Mouse (Mus musculus): Measurements from ENCODE around the gene Tcl1b3. TPM values are rescaled to one million over a fixed set of nuclear protein-coding genes. Genes with fewer than 3 reads are reported as not detected.
"Not testable (repeated sequence)": the region's sequence is repeated elsewhere in the genome, so short reads cannot be mapped to it uniquely, and the experiment has no call there.

The Tcl1b3 gene
- not detected in 2 replicates for polyA plus RNA-seq (2012; rRNA removed)

GRCm38 (mm10) chr12:105190743-105191142 is at the start of gene Tcl1b3:
Tcl1b3 (plus strand) TSS chr12:105191043.
- not testable (repeated sequence) for DNase-seq (ENCODE audit: low read depth)

GRCm38 (mm10) chr12:105143096-105143495 is 47.7 kb upstream of the Tcl1b3 start:
- no peak for DNase-seq (ENCODE audit: low read depth)

- not testable (repeated sequence) for DNase-seq (ENCODE audit: low read depth)
Measured at GRCm38 (mm10) chr12:105144928-105145327, 45.9 kb upstream of the Tcl1b3 start.

DNA sequence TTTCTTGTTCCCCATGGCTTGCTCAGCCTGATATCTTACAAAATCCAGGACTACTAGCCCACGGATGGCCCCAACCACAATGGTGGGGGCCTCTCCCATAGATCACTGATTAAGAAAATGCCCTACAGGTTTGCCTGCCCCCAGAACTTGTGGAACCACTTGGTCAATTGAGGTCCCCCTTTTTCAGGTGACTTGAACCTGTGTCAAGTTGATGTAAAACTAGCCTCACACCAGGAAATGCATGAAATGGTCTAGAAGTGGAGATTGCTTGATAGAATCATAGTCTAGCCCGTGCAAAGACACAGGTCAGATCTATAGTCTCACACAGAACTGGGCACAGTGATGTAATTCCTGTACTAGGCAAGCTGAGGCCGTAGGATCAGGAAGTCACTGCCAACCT is 45.1 kb upstream of the Tcl1b3 start, which contains the start of gene Tcl1b2:
Tcl1b2 (plus strand) TSS at position 301 of the 400 bp plus-strand sequence.
- DNase-seq (ENCODE audit: low read depth): no peak

GRCm38 (mm10) chr12:105155286-105155685 is 35.6 kb upstream of the Tcl1b3 start:
- DNase-seq (ENCODE audit: low read depth): peak; percentile 16

GRCm38 (mm10) chr12:105158842-105159241 is 32.0 kb upstream of the Tcl1b3 start:
- no peak for DNase-seq (ENCODE audit: low read depth)

DNA sequence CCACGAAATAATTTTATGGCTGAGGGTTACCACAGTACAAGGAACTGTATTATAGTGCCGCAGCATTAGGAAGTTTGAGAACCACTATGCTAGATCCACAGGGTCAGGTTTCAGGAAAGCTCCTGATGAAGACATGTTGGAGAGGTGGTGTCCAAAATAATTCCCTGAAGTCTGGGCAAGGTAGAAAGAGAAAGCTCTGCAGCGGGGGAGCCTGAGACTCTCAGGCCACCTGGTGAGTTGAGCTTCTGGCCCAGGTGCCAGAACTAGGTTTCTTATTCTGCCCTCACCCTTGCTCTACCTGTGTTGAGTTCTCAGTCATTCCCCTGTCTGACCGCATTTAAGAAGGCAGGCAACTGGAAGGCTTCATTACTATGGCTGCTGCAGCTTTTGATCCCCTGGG is 31.5 kb upstream of the Tcl1b3 start, which contains the start of gene Tcl1b1:
Tcl1b1 (plus strand) TSS at position 301 of the 400 bp plus-strand sequence.
- DNase-seq (ENCODE audit: low read depth): no peak

DNA sequence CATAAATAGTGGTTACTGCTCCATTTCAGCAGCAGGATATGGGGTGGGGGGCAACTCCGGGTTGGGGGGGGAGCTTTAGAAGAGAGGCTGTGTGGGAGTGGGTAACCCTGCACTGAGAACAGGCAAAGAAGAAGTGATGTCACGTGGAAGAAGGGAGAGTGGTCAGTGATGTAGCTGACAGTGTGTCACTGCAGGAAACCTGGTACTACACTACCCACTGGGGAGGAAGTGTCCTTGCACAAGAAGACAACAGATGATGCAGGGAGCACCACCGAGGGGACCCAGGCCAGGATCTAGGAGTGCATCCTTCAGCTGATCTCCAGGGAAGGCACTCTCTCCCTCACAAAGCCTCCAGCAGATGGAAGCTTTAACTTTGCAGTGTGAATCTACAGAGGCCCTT is 24.1 kb upstream of the Tcl1b3 start:
- DNase-seq (ENCODE audit: low read depth): no peak

DNA sequence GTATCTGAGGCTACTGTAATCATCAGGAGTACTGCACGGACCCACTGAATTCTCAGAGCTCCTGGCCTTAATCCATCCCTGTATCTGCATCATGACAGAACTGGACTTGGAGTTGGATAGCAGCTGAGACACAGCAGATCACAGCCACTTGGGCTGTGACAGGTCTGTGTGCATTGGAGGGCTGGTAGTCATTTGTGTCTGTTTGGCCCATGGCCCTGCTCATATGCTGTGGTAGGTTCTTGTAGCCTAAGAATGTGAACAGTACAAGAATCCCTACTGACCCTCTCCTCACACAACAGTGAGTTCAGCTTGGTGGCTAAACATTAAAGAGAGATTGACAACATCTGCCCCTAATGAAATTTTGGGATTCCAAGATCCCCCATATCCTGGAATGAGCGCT is 17.5 kb upstream of the Tcl1b3 start:
- no peak for DNase-seq (ENCODE audit: low read depth)

GRCm38 (mm10) chr12:105174318-105174717 is 16.5 kb upstream of the Tcl1b3 start:
- not testable (repeated sequence) for DNase-seq (ENCODE audit: low read depth)

- not testable (repeated sequence) for DNase-seq (ENCODE audit: low read depth)
Measured at GRCm38 (mm10) chr12:105176044-105176443, 14.8 kb upstream of the Tcl1b3 start, which contains the start of gene Tcl1b5. Tcl1b5 (plus strand) TSS chr12:105176344.

GRCm38 (mm10) chr12:105181040-105181644 is 9.7 kb upstream of the Tcl1b3 start:
- not testable (repeated sequence) for DNase-seq (ENCODE audit: low read depth)

GRCm38 (mm10) chr12:105188980-105189379 is 1.9 kb upstream of the Tcl1b3 start:
- not testable (repeated sequence) for DNase-seq (ENCODE audit: low read depth)

GRCm38 (mm10) chr12:105199684-105200497 is 9.0 kb downstream of the Tcl1b3 start:
- DNase-seq (ENCODE audit: low read depth): not testable (repeated sequence)

DNA sequence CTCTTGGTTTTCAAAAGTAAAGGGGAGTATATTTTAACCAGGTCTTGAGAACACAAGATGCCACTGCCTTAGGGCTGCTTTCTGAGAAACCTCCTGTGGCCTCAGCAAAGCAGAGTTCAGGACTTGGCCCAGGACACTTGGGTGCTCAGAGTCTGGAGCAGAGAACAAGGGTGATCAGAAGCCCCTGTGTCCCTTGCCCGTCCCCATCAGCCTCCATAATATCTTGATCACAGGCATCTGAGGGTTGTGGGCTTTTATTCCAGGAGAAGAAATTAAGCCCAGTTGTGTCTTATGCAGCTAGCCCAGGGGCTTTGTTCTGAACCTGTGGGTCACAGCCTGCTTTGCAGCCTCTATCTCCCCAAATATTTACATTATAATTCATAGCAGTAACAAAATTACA is 10.8 kb downstream of the Tcl1b3 start, which contains the start of gene Tcl1b4:
Tcl1b4 (plus strand) TSS at position 301 of the 400 bp plus-strand sequence.
- not testable (repeated sequence) for DNase-seq (ENCODE audit: low read depth)

GRCm38 (mm10) chr12:105207071-105207470 is 16.2 kb downstream of the Tcl1b3 start:
- DNase-seq (ENCODE audit: low read depth): no peak

DNA sequence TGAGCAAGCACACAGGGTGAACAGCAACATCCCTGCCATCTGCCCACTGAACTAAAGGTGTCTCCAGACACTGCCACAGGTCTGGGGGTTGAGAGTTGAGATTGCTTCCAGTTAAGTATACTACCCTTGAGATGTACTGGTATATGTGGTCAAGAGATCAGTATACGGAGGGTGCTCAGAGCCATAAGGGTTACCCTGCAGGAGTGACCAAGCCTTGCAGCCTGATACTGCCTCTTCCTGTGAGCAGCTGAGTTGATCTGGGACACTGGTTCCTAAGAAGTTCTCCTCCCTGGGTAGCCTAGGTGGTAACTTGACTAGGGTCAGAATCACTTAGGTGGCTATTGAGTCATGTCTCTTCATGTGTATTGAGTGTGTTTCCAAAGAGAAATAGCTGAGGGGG is 17.6 kb downstream of the Tcl1b3 start:
- DNase-seq (ENCODE audit: low read depth): no peak

DNA sequence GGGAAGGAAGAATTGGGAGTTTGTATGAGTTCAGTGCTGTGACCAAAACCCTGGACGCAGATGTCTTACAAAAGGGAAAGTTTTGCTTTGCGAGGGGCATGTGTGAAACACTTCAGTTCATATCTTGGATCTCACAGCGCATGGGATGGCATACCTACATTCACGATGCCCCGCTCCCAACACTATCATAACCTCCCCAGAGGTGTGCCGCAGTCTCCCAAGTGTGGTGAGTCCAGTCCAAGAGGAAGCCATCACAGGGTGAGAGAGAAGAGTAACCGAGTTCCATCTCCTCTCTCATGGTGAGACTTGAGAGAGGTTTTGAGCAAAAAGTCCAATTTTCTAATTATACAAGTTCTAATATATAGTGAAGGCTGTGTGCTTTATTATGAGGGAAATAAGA is 18.4 kb downstream of the Tcl1b3 start:
- DNase-seq (ENCODE audit: low read depth): no peak

- DNase-seq (ENCODE audit: low read depth): no peak
Measured at GRCm38 (mm10) chr12:105217101-105217760, 26.4 kb downstream of the Tcl1b3 start.

GRCm38 (mm10) chr12:105222601-105223319 is 31.9 kb downstream of the Tcl1b3 start, which contains the start of gene Tcl1:
Tcl1 (minus strand) TSS chr12:105222793.
- no peak for DNase-seq (ENCODE audit: low read depth)

- DNase-seq (ENCODE audit: low read depth): no peak
Measured at GRCm38 (mm10) chr12:105224621-105225320, 33.9 kb downstream of the Tcl1b3 start.

Data from gonadal fat pad, adult 2 months (tissue).